Mouse (Mus musculus): ENCODE measurements around the gene Hspa1a.
A peak's percentile ranks its signal among the peaks of the same experiment; 100 is the strongest.
"Not testable (repeated sequence)": the region's sequence is repeated elsewhere in the genome, so short reads cannot be mapped to it uniquely, and the experiment has no call there.

Gene Hspa1a

GRCm38 (mm10) chr17:35001452-35002152, 29.6 kb upstream of the Hspa1a start:
- DNase-seq (ENCODE audit: low spot score), result peak; percentile 54

GRCm38 (mm10) chr17:35000717-35001451, 28.9 kb upstream of the Hspa1a start, which contains the start of gene Vars:
Vars (plus strand) TSS chr17:35000987.
- peak; percentile 81 for DNase-seq (ENCODE audit: low spot score)

- DNase-seq (ENCODE audit: low spot score), result peak; percentile 50
Observed at GRCm38 (mm10) chr17:34999871-35000716, 28.1 kb upstream of the Hspa1a start.

- no peak for DNase-seq (ENCODE audit: low spot score)
Observed at GRCm38 (mm10) chr17:34998526-34999430, 26.8 kb upstream of the Hspa1a start.

- no peak for DNase-seq (ENCODE audit: low spot score)
Observed at GRCm38 (mm10) chr17:34997142-34997483, 25.2 kb upstream of the Hspa1a start.

- DNase-seq (ENCODE audit: low spot score), result no peak
Observed at GRCm38 (mm10) chr17:34996411-34997141, 24.6 kb upstream of the Hspa1a start.

DNA sequence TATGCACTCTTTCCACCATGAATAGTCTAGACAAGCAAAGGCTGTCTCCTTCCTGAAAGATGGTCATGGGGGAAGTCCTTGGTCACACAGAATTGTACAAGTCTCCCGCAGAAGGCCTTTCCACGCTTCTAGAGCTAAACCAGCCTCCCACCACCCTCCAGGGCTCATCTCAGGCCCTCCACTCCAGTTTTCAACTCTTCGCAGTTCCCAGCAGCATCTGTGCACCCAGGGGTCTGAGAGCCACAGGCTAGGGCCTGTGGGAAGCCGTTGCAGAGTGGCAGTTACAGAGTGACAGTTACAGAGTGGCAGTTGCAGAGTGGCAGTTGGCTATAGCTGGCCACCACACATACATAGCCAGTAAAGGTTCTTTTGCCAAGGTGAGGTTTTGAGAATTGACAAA, 24.0 kb upstream of the Hspa1a start:
- DNase-seq (ENCODE audit: low spot score), result not testable (repeated sequence)

DNA sequence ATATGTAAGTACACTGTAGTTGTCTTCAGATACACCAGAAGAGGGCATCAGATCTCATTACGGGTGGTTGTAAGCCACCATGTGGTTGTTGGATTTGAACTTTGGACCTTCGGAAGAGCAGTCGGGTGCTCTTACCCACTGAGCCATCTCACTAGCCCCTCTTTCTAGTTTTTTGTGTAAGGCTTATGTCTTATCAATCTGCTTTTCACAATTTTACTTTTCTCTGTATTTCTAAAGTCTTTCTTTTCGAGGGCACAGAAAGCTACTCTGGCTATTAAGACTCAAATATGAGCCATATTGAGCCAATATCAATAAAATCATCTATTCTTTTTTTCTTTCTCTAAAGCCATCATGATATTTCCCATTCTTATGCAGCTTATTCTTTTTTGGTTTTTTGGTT, 23.2 kb upstream of the Hspa1a start:
- DNase-seq (ENCODE audit: low spot score), result not testable (repeated sequence)

DNA sequence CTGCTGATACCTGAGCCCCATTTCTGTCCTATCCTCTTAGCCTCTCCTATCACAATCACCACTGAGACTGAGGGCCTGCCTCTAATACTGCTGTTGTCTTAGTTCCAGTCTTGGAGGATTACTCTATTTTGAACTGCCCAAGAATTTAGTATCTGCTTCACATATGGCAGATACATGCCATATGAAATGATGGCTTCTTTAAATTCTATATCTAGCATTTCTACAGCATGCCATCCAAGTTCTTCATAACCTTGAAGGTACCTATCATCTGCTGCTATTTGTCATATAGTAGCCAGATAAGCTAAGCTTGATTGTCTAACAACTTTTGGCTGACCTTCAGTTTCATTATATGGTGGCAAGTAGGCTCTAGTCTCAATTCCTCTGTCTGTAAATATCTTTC, 22.8 kb upstream of the Hspa1a start:
- no peak for DNase-seq (ENCODE audit: low spot score)

DNA sequence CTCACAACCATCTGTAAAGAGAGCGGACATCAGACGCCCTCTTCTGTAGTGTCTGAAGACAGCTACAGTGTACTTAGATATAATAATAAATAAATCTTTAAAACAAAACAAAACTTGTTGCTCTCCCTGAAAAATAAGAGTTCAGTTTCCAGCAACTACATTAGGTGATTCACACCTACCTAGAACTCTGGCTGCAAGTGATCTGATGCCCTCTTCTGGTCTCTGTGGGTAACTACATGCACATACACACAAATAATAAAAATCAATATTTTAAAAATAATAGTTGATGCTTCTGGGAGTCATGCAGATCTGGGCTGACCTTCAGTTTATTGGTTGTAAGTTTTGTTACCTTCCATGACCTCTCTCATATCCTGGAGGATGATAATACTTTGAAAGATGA, 12.3 kb upstream of the Hspa1a start:
- DNase-seq (ENCODE audit: low spot score), result peak; percentile 42

DNA sequence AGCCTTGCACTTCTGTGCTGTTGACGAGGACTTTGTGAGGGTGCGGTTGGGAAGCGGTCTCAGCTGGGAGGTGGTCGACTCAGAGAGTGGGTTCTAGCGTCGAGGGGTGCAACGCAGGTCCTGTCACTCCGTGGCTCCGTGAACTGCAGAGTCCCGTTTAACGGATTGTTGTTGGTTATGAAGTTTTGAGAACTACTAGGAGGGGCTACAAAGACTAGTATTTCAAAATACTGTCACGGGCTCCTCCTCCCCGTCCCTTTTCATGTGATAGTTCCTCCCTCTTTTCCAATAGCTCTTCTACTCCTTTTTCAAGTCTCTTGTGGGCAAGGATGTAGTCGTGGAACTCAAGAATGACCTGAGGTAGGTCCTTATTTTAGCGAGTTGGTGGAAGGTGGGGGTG, 10.4 kb upstream of the Hspa1a start:
- DNase-seq (ENCODE audit: low spot score), result no peak

DNA sequence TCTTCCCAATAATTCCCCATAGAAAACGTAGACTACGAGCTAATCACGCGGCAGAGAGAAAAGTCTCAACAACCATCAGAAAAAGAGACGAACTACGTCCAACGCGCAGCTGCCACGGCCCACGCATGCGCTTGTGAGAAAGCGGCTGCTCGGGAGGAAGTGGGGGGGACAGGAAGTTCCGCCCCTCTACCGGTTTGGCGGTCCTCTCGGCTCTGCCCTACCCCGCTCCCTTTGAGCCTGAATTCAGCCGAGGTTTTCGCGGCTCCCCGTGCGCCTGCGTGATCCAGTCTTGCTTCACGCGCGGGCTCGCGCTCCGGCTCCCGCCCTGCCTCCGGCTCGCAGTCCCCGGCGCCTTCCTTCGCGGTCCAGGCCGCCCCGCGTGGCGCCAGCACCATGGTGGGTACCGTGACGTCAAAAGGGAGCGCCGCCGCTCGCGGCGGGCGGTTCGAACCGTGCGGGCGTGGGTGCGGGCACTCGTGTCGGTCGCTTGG, 9.8 kb upstream of the Hspa1a start, which contains the start of gene Lsm2:
TSS of gene Lsm2 (plus strand) at position 173 of the 491 bp plus-strand sequence.
- peak; percentile 94 for DNase-seq (ENCODE audit: low spot score)

DNA sequence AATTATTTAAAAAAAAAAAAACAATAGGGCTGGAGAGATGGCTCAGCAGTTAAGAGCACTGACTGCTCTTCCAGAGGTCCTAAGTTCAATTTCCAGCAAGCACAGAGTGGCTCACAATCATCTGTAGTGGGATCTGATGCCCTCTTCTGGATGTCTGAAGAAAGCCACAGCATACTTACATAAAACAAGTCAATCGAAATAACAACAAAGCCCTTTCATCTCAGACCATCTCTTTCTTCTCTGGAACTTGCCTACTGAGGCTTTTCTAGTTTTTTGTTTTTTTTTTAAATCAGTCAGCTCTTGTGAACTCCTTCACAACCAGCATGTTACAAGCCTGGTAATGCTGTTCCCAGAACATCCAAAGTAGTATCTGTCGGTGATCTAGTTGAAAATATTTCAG, 8.7 kb upstream of the Hspa1a start:
- peak; percentile 67 for DNase-seq (ENCODE audit: low spot score)

GRCm38 (mm10) chr17:34979631-34980030, 7.7 kb upstream of the Hspa1a start:
- no peak for DNase-seq (ENCODE audit: low spot score)

DNA sequence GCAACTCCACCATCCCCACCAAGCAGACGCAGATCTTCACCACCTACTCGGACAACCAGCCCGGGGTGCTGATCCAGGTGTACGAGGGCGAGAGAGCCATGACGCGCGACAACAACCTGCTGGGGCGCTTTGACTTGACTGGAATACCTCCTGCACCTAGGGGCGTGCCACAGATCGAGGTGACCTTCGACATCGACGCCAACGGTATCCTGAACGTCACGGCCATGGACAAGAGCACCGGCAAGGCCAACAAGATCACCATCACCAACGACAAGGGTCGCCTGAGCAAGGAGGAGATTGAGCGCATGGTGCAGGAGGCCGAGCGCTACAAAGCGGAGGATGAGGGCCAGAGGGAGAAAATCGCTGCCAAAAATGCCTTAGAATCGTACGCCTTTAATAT, 6.3 kb upstream of the Hspa1a start:
- no peak for DNase-seq (ENCODE audit: low spot score)

DNA sequence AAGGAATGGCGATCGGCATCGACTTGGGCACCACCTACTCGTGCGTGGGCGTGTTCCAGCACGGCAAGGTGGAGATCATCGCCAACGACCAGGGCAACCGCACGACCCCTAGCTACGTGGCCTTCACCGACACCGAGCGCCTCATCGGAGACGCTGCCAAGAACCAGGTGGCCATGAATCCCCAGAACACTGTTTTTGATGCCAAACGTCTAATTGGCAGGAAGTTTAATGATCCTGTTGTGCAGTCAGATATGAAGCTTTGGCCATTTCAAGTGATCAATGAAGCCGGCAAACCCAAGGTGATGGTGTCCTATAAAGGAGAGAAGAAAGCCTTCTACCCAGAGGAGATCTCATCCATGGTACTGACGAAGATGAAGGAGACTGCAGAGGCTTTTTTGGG, 5.0 kb upstream of the Hspa1a start:
- DNase-seq (ENCODE audit: low spot score), result no peak

DNA sequence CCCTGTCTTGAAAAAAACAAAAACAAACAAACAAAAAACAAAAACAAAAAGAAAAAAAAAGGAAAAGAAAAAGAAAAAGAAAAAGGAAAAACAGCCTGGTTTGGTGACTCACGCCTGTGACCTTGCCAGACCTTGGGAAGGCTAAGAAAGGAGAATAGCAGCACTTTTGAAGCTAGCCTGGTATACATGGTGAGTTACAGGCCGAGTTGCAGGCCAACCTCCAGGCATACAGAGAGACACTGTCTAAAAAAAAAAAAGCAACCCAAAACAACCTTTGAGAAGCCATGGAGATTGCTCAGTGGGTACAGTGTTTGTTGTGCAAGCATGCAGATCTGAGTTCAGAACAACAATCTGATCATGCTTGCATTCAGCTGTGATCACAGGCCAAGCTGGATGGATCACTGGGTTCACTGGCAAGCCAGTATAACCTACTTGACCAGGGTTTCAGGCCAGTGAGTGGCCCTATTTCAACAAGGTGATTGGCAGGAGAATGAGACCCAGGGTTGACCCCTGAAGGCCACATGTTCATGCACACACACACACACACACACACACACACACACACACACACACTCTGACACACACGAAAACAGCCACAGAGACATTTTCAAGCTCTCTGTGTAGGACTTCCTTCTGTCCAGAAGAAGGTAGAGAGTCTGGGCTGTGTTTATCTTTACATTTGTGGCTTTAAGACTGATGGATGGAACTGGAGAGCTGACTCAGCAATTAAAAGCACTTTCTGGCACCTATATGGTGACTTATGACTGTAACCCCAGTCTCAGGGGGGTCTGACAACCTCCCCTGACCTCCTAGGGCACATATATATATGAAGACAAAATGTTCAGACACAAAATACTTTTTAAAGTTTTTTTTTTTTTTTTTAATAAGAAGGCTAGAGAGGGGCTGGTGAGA, 3.9 kb upstream of the Hspa1a start:
- DNase-seq (ENCODE audit: low spot score), result no peak

DNA sequence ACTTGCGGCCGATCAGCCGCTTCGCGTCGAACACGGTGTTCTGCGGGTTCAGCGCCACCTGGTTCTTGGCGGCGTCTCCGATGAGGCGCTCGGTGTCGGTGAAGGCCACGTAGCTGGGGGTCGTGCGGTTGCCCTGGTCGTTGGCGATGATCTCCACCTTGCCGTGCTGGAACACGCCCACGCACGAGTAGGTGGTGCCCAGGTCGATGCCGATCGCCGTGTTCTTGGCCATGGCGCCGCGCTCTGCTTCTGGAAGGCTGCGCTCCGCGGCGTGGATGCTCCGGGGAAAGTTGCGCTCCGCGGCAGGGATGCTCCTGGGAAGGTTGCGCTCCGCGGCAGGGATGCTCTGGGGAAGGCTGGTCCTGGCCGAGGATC, 275 bp downstream of the Hspa1a start:
- DNase-seq (ENCODE audit: low spot score), result not testable (repeated sequence)

DNA sequence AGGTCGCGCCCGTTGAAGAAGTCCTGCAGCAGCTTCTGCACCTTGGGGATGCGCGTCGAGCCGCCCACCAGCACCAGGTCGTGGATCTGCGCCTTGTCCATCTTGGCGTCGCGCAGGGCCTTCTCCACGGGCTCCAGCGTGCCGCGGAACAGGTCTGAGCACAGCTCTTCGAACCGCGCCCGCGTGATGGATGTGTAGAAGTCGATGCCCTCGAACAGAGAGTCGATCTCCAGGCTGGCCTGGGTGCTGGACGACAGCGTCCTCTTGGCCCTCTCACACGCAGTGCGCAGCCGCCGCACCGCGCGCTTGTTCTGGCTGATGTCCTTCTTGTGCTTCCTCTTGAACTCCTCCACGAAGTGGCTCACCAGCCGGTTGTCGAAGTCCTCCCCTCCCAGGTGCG, 1.1 kb downstream of the Hspa1a start:
- DNase-seq (ENCODE audit: low spot score), result not testable (repeated sequence)

- not testable (repeated sequence) for DNase-seq (ENCODE audit: low spot score)
Observed at GRCm38 (mm10) chr17:34969822-34970221, 2.1 kb downstream of the Hspa1a start, which contains the start of gene Gm20481. Gm20481 (plus strand) TSS chr17:34969912.

Data from T-cell, adult 2 months (primary cell).